Mouse (Mus musculus) telencephalon, adult 2 months (tissue): ENCODE results near the gene Gm43302.
"Not testable (repeated sequence)": the region's sequence is repeated elsewhere in the genome, so short reads cannot be mapped to it uniquely, and the experiment has no call there.

Source experiments
- DNase-seq: peaks from one replicate; pipeline ENCODE4 v3.0.0-alpha.2; 2011; ENCODE audit warnings: low read depth, low spot score

Gene Gm43302

DNA sequence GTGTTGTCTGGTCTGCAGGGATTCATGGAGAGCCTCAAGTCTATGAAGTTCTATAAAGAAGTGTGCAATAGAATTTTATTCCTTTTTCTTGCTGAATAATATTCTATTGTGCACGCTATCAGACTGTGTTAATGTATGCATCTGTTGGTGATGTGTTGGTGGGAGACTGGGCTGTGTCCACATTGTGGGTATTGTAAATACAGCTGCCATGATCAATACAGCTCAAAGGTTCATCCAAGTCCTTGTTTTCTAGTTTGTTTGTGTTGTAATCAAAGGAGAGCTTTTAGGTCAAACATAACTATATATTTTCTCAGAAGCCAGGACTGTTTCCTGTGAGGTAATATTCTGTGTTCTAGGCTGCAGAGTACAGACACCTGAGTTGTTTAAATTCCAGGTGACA lies 94.3 kb downstream of the Gm43302 start:
- DNase-seq = not testable (repeated sequence)

DNA sequence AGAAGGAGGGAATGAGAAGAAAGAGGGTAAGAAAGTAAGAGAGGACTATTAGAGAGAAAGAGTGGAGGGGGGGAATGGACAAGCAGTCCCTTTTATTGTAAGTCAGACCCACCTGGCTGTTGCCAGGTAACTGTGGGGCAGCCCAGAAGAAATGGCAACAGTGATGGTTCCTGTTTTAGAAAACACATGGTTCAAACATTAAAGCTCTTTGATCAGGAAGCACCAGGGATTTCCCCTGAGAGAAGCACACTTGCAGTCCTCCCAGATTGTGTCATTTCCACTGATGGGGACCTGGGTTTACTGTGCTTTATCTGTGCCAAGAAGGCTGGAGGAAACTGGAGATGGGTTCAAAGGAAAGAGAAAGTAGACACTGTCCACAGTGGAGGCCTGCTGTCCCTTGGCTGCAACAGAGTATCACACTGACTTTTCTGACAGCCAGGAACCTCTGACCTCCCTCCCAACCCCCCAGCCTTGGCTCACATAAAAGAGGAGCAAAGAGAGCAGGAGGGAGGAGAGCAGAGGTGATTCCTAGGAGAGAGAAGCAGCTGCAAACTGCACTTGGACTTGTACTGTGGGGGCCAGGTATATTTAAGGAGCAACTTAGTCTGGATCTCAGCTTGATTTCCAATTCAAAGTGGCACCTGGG lies 95.5 kb downstream of the Gm43302 start:
- not testable (repeated sequence) for DNase-seq

DNA sequence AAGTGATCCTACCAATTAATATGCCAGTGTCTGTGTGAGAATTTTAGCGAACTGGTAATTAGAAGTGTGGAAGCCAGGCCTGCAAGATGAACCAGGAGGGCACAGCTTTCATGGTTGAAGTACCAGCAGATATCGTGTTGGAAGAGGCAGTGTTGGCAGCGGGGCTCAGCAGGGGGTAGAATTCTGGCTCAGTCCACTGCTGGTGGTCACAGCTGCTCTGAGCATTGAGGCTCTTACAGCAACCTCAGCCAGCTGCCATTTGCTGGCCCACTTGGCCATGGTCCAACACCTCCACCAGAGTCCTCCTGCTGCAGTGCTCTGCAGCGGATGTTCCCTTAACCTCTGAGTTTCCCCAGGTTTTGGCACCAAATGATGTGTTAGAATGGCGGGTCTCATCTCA lies 97.2 kb downstream of the Gm43302 start:
- DNase-seq = not testable (repeated sequence)

DNA sequence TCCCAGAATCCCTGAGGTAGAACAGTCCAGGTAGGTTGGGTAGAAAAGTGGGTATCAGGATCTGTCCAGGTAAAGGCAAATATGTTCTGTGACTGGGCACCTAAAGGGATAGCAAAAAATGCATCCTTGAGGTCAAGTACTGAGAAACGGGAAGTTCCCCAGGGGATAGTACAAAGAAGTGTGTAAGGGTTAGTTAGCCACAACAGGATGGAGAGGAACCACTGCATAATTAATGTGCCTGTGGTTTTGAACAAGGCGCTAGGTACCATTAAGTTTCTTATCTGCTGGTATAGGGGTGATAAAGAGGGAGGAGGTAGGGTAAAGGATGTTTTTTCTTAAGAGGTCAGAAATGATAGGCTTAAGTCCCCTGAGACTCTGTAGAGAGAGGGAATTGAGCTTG lies 101.0 kb downstream of the Gm43302 start:
- not testable (repeated sequence) for DNase-seq

DNA sequence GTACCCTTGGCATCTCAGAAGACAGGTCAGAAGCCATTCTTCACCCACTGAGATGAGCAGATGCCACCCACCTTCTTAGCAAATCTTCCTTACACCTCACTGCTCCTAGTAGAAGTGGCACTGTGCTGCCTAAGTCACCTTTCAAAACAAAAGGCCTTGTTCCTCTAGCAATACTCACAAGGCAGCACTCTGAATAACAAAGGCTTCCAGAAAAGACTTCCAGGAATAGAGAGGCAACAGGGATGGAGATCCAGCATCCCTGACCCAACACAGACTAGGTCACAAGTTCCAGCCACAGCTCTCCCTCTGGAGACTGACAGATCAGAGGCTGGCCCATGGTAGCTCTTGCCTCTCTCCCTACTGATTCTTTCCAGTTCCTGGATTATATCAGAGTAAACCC lies 112.0 kb downstream of the Gm43302 start:
- no peak for DNase-seq
